Mouse (Mus musculus): ENCODE results near the gene Hmx2. TPM values are rescaled to one million over a fixed set of nuclear protein-coding genes. Genes with fewer than 3 reads are reported as not detected.

Hmx2 gene
- polyA plus RNA-seq, 1 experiment from 2014 or later: 0.92 TPM

GRCm38 (mm10) chr7:131544871-131545270, 3.7 kb upstream of the Hmx2 start:
- no peaks in the 10 kb centered on the region for H3K36me3 ChIP-seq (ENCODE audit: control insufficient read depth, insufficient read depth, low read length)
- H3K27ac ChIP-seq (ENCODE audit: low read depth, low read length): no peak overlapping the region
- H3K9me3 ChIP-seq (ENCODE audit: control insufficient read depth, low read length): no peaks in the 10 kb centered on the region
- no peak overlapping the region for H3K9ac ChIP-seq (replicated peaks; ENCODE audit: low read depth, low read length)
- WGBS: under 1% methylated on average over 5 of the region's 5 CpGs
- no peak overlapping the region for H3K4me2 ChIP-seq (ENCODE audit: low read depth, low read length)
- H3K4me1 ChIP-seq (ENCODE audit: control insufficient read depth, insufficient read depth, low read length): peaks cover 16% of the 10 kb centered on the region
- H3K27me3 ChIP-seq (ENCODE audit: control insufficient read depth, insufficient read depth, low read length): peaks cover 71% of the 10 kb centered on the region
- no peak overlapping the region; the same call in 1 of the 2 replicates for H3K4me3 ChIP-seq (ENCODE audit: low read depth, low read length)
- ATAC-seq (ENCODE audit: low read depth): no peak

GRCm38 (mm10) chr7:131545701-131546385, 2.7 kb upstream of the Hmx2 start:
- under 1% methylated on average over 13 of the region's 13 CpGs for WGBS
- ATAC-seq (ENCODE audit: low read depth): no peak
- no peak overlapping the region for H3K4me2 ChIP-seq (ENCODE audit: low read depth, low read length)
- no peaks in the 10 kb centered on the region for H3K36me3 ChIP-seq (ENCODE audit: control insufficient read depth, insufficient read depth, low read length)
- no peak overlapping the region for H3K4me3 ChIP-seq (ENCODE audit: low read depth, low read length)
- no peaks in the 10 kb centered on the region for H3K9me3 ChIP-seq (ENCODE audit: control insufficient read depth, low read length)
- peaks cover 16% of the 10 kb centered on the region for H3K4me1 ChIP-seq (ENCODE audit: control insufficient read depth, insufficient read depth, low read length)
- H3K9ac ChIP-seq (replicated peaks; ENCODE audit: low read depth, low read length): no peak overlapping the region
- H3K27me3 ChIP-seq (ENCODE audit: control insufficient read depth, insufficient read depth, low read length): peaks cover 73% of the 10 kb centered on the region
- H3K27ac ChIP-seq (ENCODE audit: low read depth, low read length): no peak overlapping the region

GRCm38 (mm10) chr7:131546423-131546822, 2.1 kb upstream of the Hmx2 start:
- 5% methylated on average over 2 of the region's 2 CpGs for WGBS
- ATAC-seq (ENCODE audit: low read depth): no peak

GRCm38 (mm10) chr7:131547481-131547880, 1.1 kb upstream of the Hmx2 start:
- Histone ChIP-seq H3K36me3 (ENCODE audit: control insufficient read depth, insufficient read depth, low read length) (no peaks in the 10 kb centered on the region), H3K4me3 (ENCODE audit: low read depth, low read length) (no peak overlapping the region), H3K9me3 (ENCODE audit: control insufficient read depth, low read length) (no peaks in the 10 kb centered on the region), H3K9ac (replicated peaks; ENCODE audit: low read depth, low read length) (no peak overlapping the region), H3K4me2 (ENCODE audit: low read depth, low read length) (no peak overlapping the region), H3K27me3 (ENCODE audit: control insufficient read depth, insufficient read depth, low read length) (peaks cover 74% of the 10 kb centered on the region), H3K4me1 (ENCODE audit: control insufficient read depth, insufficient read depth, low read length) (peaks cover 9% of the 10 kb centered on the region), H3K27ac (ENCODE audit: low read depth, low read length) (no peak overlapping the region)
- no peak for ATAC-seq (ENCODE audit: low read depth)
- WGBS: 2% methylated on average over 5 of the region's 5 CpGs

More at GRCm38 (mm10) chr7:131546423-131546822, 2.1 kb upstream of the Hmx2 start:
- H3K4me3 ChIP-seq (ENCODE audit: low read depth, low read length): no peak overlapping the region
- H3K4me1 ChIP-seq (ENCODE audit: control insufficient read depth, insufficient read depth, low read length): peaks cover 16% of the 10 kb centered on the region
- no peak overlapping the region for H3K27ac ChIP-seq (ENCODE audit: low read depth, low read length)
- H3K9me3 ChIP-seq (ENCODE audit: control insufficient read depth, low read length): no peaks in the 10 kb centered on the region
- no peak overlapping the region for H3K9ac ChIP-seq (replicated peaks; ENCODE audit: low read depth, low read length)
- H3K36me3 ChIP-seq (ENCODE audit: control insufficient read depth, insufficient read depth, low read length): no peaks in the 10 kb centered on the region
- H3K27me3 ChIP-seq (ENCODE audit: control insufficient read depth, insufficient read depth, low read length): peaks cover 75% of the 10 kb centered on the region
- no peak overlapping the region; the same call in 1 of the 2 replicates for H3K4me2 ChIP-seq (ENCODE audit: low read depth, low read length)

- ATAC-seq (ENCODE audit: low read depth): no peak
- Histone ChIP-seq H3K9me3 (ENCODE audit: control insufficient read depth, low read length) (no peaks in the 10 kb centered on the region), H3K27ac (ENCODE audit: low read depth, low read length) (no peak overlapping the region), H3K4me1 (ENCODE audit: control insufficient read depth, insufficient read depth, low read length) (0 out of 2 replicates have a peak, but pooled peaks cover 10% of the 10 kb centered on the region), H3K4me2 (ENCODE audit: low read depth, low read length) (no peak overlapping the region), H3K36me3 (ENCODE audit: control insufficient read depth, insufficient read depth, low read length) (no peaks in the 10 kb centered on the region), H3K9ac (replicated peaks; ENCODE audit: low read depth, low read length) (no peak overlapping the region), H3K27me3 (ENCODE audit: control insufficient read depth, insufficient read depth, low read length) (peaks cover 75% of the 10 kb centered on the region), H3K4me3 (ENCODE audit: low read depth, low read length) (no peak overlapping the region)
- WGBS: 0% methylated on average over 4 of the region's 4 CpGs
Measured at GRCm38 (mm10) chr7:131551471-131551870, 2.9 kb downstream of the Hmx2 start.

- under 1% methylated on average over 42 of the region's 42 CpGs for WGBS
- Histone ChIP-seq H3K4me2 (ENCODE audit: low read depth, low read length) (no peak overlapping the region), H3K9me3 (ENCODE audit: control insufficient read depth, low read length) (no peaks in the 10 kb centered on the region), H3K27me3 (ENCODE audit: control insufficient read depth, insufficient read depth, low read length) (peaks cover 76% of the 10 kb centered on the region), H3K9ac (replicated peaks; ENCODE audit: low read depth, low read length) (no peak overlapping the region), H3K4me3 (ENCODE audit: low read depth, low read length) (no peak overlapping the region), H3K4me1 (ENCODE audit: control insufficient read depth, insufficient read depth, low read length) (0 out of 2 replicates have a peak, but pooled peaks cover 10% of the 10 kb centered on the region), H3K36me3 (ENCODE audit: control insufficient read depth, insufficient read depth, low read length) (no peaks in the 10 kb centered on the region), H3K27ac (ENCODE audit: low read depth, low read length) (no peak overlapping the region)
- no peak for ATAC-seq (ENCODE audit: low read depth)
Measured at GRCm38 (mm10) chr7:131551931-131552741, 3.6 kb downstream of the Hmx2 start.

- H3K27ac ChIP-seq (ENCODE audit: low read depth, low read length): no peak overlapping the region
- no peak overlapping the region for H3K4me2 ChIP-seq (ENCODE audit: low read depth, low read length)
- no peak for ATAC-seq (ENCODE audit: low read depth)
- 0% methylated on average over 5 of the region's 5 CpGs for WGBS
- no peak overlapping the region for H3K9ac ChIP-seq (replicated peaks; ENCODE audit: low read depth, low read length)
- H3K4me1 ChIP-seq (ENCODE audit: control insufficient read depth, insufficient read depth, low read length): 0 out of 2 replicates have a peak, but pooled peaks cover 10% of the 10 kb centered on the region
- H3K9me3 ChIP-seq (ENCODE audit: control insufficient read depth, low read length): no peaks in the 10 kb centered on the region
- H3K4me3 ChIP-seq (ENCODE audit: low read depth, low read length): no peak overlapping the region
- H3K27me3 ChIP-seq (ENCODE audit: control insufficient read depth, insufficient read depth, low read length): peaks cover 74% of the 10 kb centered on the region
- H3K36me3 ChIP-seq (ENCODE audit: control insufficient read depth, insufficient read depth, low read length): no peaks in the 10 kb centered on the region
Measured at GRCm38 (mm10) chr7:131552781-131553180, 4.2 kb downstream of the Hmx2 start.

GRCm38 (mm10) chr7:131553771-131554175, 5.2 kb downstream of the Hmx2 start:
- no peak overlapping the region for H3K27ac ChIP-seq (ENCODE audit: low read depth, low read length)
- H3K27me3 ChIP-seq (ENCODE audit: control insufficient read depth, insufficient read depth, low read length): peaks cover 72% of the 10 kb centered on the region
- H3K9ac ChIP-seq (replicated peaks; ENCODE audit: low read depth, low read length): no peak overlapping the region
- H3K4me3 ChIP-seq (ENCODE audit: low read depth, low read length): peak overlapping the region; percentile 23; the same call in 1 of the 2 replicates
- no peaks in the 10 kb centered on the region for H3K9me3 ChIP-seq (ENCODE audit: control insufficient read depth, low read length)
- peak; percentile 60; the same call in 1 of the 2 replicates for ATAC-seq (ENCODE audit: low read depth)
- 0 out of 2 replicates have a peak, but pooled peaks cover 10% of the 10 kb centered on the region for H3K4me1 ChIP-seq (ENCODE audit: control insufficient read depth, insufficient read depth, low read length)
- WGBS: under 1% methylated on average over 35 of the region's 39 CpGs
- peak overlapping the region; percentile 31; the same call in 1 of the 2 replicates for H3K4me2 ChIP-seq (ENCODE audit: low read depth, low read length)
- no peaks in the 10 kb centered on the region for H3K36me3 ChIP-seq (ENCODE audit: control insufficient read depth, insufficient read depth, low read length)

Measured in neural tube, embryonic 14.5 days (tissue).